Mouse (Mus musculus) lung, postnatal 0 days (tissue): ENCODE measurements at regions not wholly inside any gene's neighbourhood (a gene's known extent, or its start where the extent isn't known, plus 50 kb on each side); places are given as distances from the start of the nearest gene placed in this dataset.

Experiments
- ATAC-seq: fragments of 200-750 bp; cut with Nextera tagmentation; 2 replicates; pipeline ENCODE4 v1.8.0; 2017; ENCODE audit warnings: moderate library complexity
- DNase-seq: peaks from one replicate; pipeline ENCODE4 v3.0.0-alpha.2; 2016; ENCODE audit warnings: low spot score
- H3K27ac ChIP-seq: fragments of 300-500 bp; sonication (generic); 2 replicates; pipeline ENCODE4 v1.5.1; 2014; ENCODE audit warnings: antibody characterized with exemption, mild to moderate bottlenecking, low read length, mixed read lengths
- H3K27me3 ChIP-seq: fragments of 300-500 bp; sonication (generic); replicated peaks from 2 replicates; pipeline ENCODE4 v1.6.1; 2014; ENCODE audit warnings: low read length, mixed read lengths; ENCODE audit not compliant: insufficient read depth
- H3K36me3 ChIP-seq: fragments of 300-500 bp; sonication (generic); 2 replicates; pipeline ENCODE4 v1.6.1; 2014; ENCODE audit warnings: low read length, mixed read lengths; ENCODE audit not compliant: insufficient read depth
- H3K4me1 ChIP-seq: fragments of 300-500 bp; sonication (generic); 2 replicates; pipeline ENCODE4 v1.6.1; 2014; ENCODE audit warnings: antibody characterized with exemption, low read depth, low read length, mixed read lengths; ENCODE audit not compliant: insufficient read depth
- H3K4me2 ChIP-seq: fragments of 300-500 bp; sonication (generic); replicated peaks from 2 replicates; pipeline ENCODE4 v1.6.1; 2014; ENCODE audit warnings: low read depth, mild to moderate bottlenecking, low read length, moderate library complexity, mixed read lengths
- H3K4me3 ChIP-seq: fragments of 300-500 bp; sonication (generic); 2 replicates; pipeline ENCODE4 v1.5.1; 2014; ENCODE audit warnings: low read depth, low read length
- H3K9ac ChIP-seq: fragments of 300-500 bp; sonication (generic); replicated peaks from 2 replicates; pipeline ENCODE4 v1.6.1; 2014; ENCODE audit warnings: low read depth, mild to moderate bottlenecking
- H3K9me3 ChIP-seq: fragments of 300-500 bp; sonication (generic); 2 replicates; pipeline ENCODE4 v1.6.1; 2016; ENCODE audit warnings: low read length, mixed read lengths
- CTCF ChIP-seq: IDR thresholded peaks from 2 replicates; pipeline ENCODE4 v1.5.1; 2016; ENCODE audit warnings: antibody characterized with exemption, mild to moderate bottlenecking
- EP300 ChIP-seq: IDR thresholded peaks from 2 replicates; pipeline ENCODE4 v1.6.1; 2016; ENCODE audit warnings: antibody characterized with exemption, mild to moderate bottlenecking, control low read depth
- whole genome bisulfite sequencing: fragments of 180-500 bp; shearing (Covaris S2); extraction: QIAGEN DNeasy Blood & Tissue Kit; methylation state at CpG from one replicate; pipeline ENCODE4 v1.1.7; 2014; 5-methylcytosine and 5-hydroxymethylcytosine counted together

- WGBS: 83% methylated on average over 8 of the region's 8 CpGs
- TF ChIP-seq EP300: no peak
- TF ChIP-seq CTCF: no peak
Measured at GRCm38 (mm10) chr4:140307481-140307880, 60.9 kb upstream of the Igsf21 start.

GRCm38 (mm10) chr4:140304960-140305359, 58.4 kb upstream of the Igsf21 start:
- no peaks in the 10 kb centered on the region for H3K9me3 ChIP-seq
- H3K9ac ChIP-seq: no peak overlapping the region
- H3K4me2 ChIP-seq: no peak overlapping the region
- H3K4me3 ChIP-seq: no peak overlapping the region
- H3K4me1 ChIP-seq: no peaks in the 10 kb centered on the region
- H3K27me3 ChIP-seq: no peaks in the 10 kb centered on the region
- ATAC-seq (no peak), DNase-seq (no peak)
- no peak for TF ChIP-seq EP300
- TF ChIP-seq CTCF: no peak
- WGBS: 81% methylated on average over 5 of the region's 5 CpGs
- H3K27ac ChIP-seq: no peak overlapping the region
- H3K36me3 ChIP-seq: no peaks in the 10 kb centered on the region

More at GRCm38 (mm10) chr4:140307481-140307880, 60.9 kb upstream of the Igsf21 start:
- no peak for DNase-seq
- Histone ChIP-seq H3K4me1 (no peaks in the 10 kb centered on the region), H3K36me3 (no peaks in the 10 kb centered on the region), H3K27me3 (no peaks in the 10 kb centered on the region), H3K9ac (no peak overlapping the region), H3K9me3 (no peaks in the 10 kb centered on the region), H3K27ac (no peak overlapping the region), H3K4me2 (no peak overlapping the region), H3K4me3 (no peak overlapping the region)
- ATAC-seq: no peak

- ATAC-seq: no peak
Measured at GRCm38 (mm10) chr4:140301661-140302060, 55.1 kb upstream of the Igsf21 start.

GRCm38 (mm10) chr4:140297912-140298620, 51.5 kb upstream of the Igsf21 start:
- Histone ChIP-seq H3K4me1 (no peaks in the 10 kb centered on the region), H3K9ac (no peak overlapping the region), H3K27ac (no peak overlapping the region), H3K27me3 (no peaks in the 10 kb centered on the region), H3K9me3 (no peaks in the 10 kb centered on the region), H3K4me3 (no peak overlapping the region), H3K4me2 (no peak overlapping the region), H3K36me3 (no peaks in the 10 kb centered on the region)
- DNase-seq (no peak), ATAC-seq (no peak)
- TF ChIP-seq CTCF: no peak
- no peak for TF ChIP-seq EP300
- WGBS: 83% methylated on average over 18 of the region's 18 CpGs

More at GRCm38 (mm10) chr4:140301661-140302060, 55.1 kb upstream of the Igsf21 start:
- no peaks in the 10 kb centered on the region for H3K36me3 ChIP-seq
- no peak for DNase-seq
- H3K4me3 ChIP-seq: no peak overlapping the region
- no peak overlapping the region for H3K4me2 ChIP-seq
- 80% methylated on average over 15 of the region's 15 CpGs for WGBS
- no peaks in the 10 kb centered on the region for H3K9me3 ChIP-seq
- no peak overlapping the region for H3K27ac ChIP-seq
- H3K4me1 ChIP-seq: no peaks in the 10 kb centered on the region
- H3K27me3 ChIP-seq: no peaks in the 10 kb centered on the region
- TF ChIP-seq CTCF (no peak), EP300 (no peak)
- H3K9ac ChIP-seq: no peak overlapping the region
